Mouse (Mus musculus) forebrain, embryonic 14.5 days (tissue): Measurements from ENCODE around the gene Olfm4. TPM values are rescaled to one million over a fixed set of nuclear protein-coding genes. Genes with fewer than 3 reads are reported as not detected.

ENCODE experiments used
- ATAC-seq: fragments of 200-750 bp; cut with Nextera tagmentation; 2 replicates; pipeline ENCODE4 v1.8.0; 2017; ENCODE audit warnings: mild to moderate bottlenecking, moderate library complexity
- DNase-seq: peaks from one replicate; pipeline ENCODE4 v3.0.0-alpha.2; 2015; ENCODE audit warnings: low spot score
- H3K27ac ChIP-seq: fragments of 300-500 bp; sonication (generic); 2 replicates; pipeline ENCODE4 v1.5.1; 2014; ENCODE audit warnings: low read depth, mild to moderate bottlenecking, control low read depth, low read length, moderate library complexity
- H3K27me3 ChIP-seq: fragments of 300-500 bp; sonication (generic); replicated peaks from 2 replicates; pipeline ENCODE4 v1.6.1; 2014; ENCODE audit warnings: low read length, control low read depth, mixed read lengths; ENCODE audit not compliant: control insufficient read depth, insufficient read depth
- H3K36me3 ChIP-seq: fragments of 300-500 bp; sonication (generic); 2 replicates; pipeline ENCODE4 v1.6.1; 2014; ENCODE audit warnings: low read length, control low read depth; ENCODE audit not compliant: control insufficient read depth, insufficient read depth
- H3K4me1 ChIP-seq: fragments of 300-500 bp; sonication (generic); 2 replicates; pipeline ENCODE4 v1.6.1; 2014; ENCODE audit warnings: antibody characterized with exemption, low read length, control low read depth; ENCODE audit not compliant: control insufficient read depth, insufficient read depth
- H3K4me2 ChIP-seq: fragments of 300-500 bp; sonication (generic); 2 replicates; pipeline ENCODE4 v1.6.1; 2014; ENCODE audit warnings: mild to moderate bottlenecking, control low read depth, low read length
- H3K4me3 ChIP-seq: fragments of 300-500 bp; sonication (generic); 2 replicates; pipeline ENCODE4 v1.5.1; 2014; ENCODE audit warnings: low read depth, low read length, control low read depth
- H3K9ac ChIP-seq: fragments of 300-500 bp; sonication (generic); 2 replicates; pipeline ENCODE4 v1.6.1; 2014; ENCODE audit warnings: mild to moderate bottlenecking, low read length, control low read depth, moderate library complexity
- H3K9me3 ChIP-seq: fragments of 300-500 bp; sonication (generic); replicated peaks from 2 replicates; pipeline ENCODE4 v1.6.1; 2016; ENCODE audit warnings: low read length, control low read depth, mixed read lengths; ENCODE audit not compliant: control insufficient read depth
- WGBS: fragments of 180-500 bp; shearing (Covaris S2); extraction: QIAGEN DNeasy Blood & Tissue Kit; methylation state at CpG from one replicate; pipeline ENCODE4 v1.1.7; 2014; 5-methylcytosine and 5-hydroxymethylcytosine counted together
- polyA plus RNA-seq: library from polyadenylated mRNA; unstranded; fragments of >200 nt; fragmentation: Nextera tagmentation; extraction: Ambion mirVana; gene quantifications from 2 replicates; pipeline ENCODE4 v1.2.1, GENCODE M21; 2014

The Olfm4 gene
- 1.3 and 2.1 TPM in 2 replicates for polyA plus RNA-seq

GRCm38 (mm10) chr14:79983781-79984180 is at the start of gene Olfm4:
TSS of gene Olfm4 (plus strand) at chr14:79984081.
- H3K4me3 ChIP-seq: no peak within 1 kb of the TSS
- no peaks in the 10 kb centered on the region for H3K36me3 ChIP-seq
- DNase-seq (no peak), ATAC-seq (no peak)
- H3K4me2 ChIP-seq: no peak within 1 kb of the TSS
- H3K27ac ChIP-seq: no peak within 1 kb of the TSS
- H3K9ac ChIP-seq: no peak within 1 kb of the TSS
- H3K27me3 ChIP-seq: no peaks in the 10 kb centered on the region
- H3K4me1 ChIP-seq: no peaks in the 10 kb centered on the region
- 82% methylated on average over 2 of the region's 2 CpGs for WGBS
- H3K9me3 ChIP-seq: no peaks in the 10 kb centered on the region

- no peak overlapping the region for H3K4me2 ChIP-seq
- H3K27me3 ChIP-seq: no peaks in the 10 kb centered on the region
- no peaks in the 10 kb centered on the region for H3K36me3 ChIP-seq
- 45% methylated on average over 4 of the region's 4 CpGs for whole genome bisulfite sequencing
- ATAC-seq (0 out of 2 replicates have a peak, but pooled peaks have one; percentile 3), DNase-seq (peak; percentile 73)
- H3K27ac ChIP-seq: peak overlapping the region; percentile 48; the same call in 1 of the 2 replicates
- H3K9me3 ChIP-seq: no peaks in the 10 kb centered on the region
- peaks cover 8% of the 10 kb centered on the region; the same call in 1 of the 2 replicates for H3K4me1 ChIP-seq
- no peak overlapping the region for H3K9ac ChIP-seq
- H3K4me3 ChIP-seq: no peak overlapping the region
Measured at GRCm38 (mm10) chr14:79934426-79934825, 49.5 kb upstream of the Olfm4 start.

GRCm38 (mm10) chr14:79936879-79937468 is 46.9 kb upstream of the Olfm4 start:
- no peaks in the 10 kb centered on the region for H3K27me3 ChIP-seq
- H3K27ac ChIP-seq: no peak overlapping the region
- peaks cover 8% of the 10 kb centered on the region; the same call in 1 of the 2 replicates for H3K4me1 ChIP-seq
- no peaks in the 10 kb centered on the region for H3K36me3 ChIP-seq
- no peaks in the 10 kb centered on the region for H3K9me3 ChIP-seq
- H3K4me2 ChIP-seq: no peak overlapping the region
- H3K9ac ChIP-seq: no peak overlapping the region
- ATAC-seq: peak; percentile 91
- DNase-seq: peak; percentile 91
- H3K4me3 ChIP-seq: no peak overlapping the region
- WGBS: 14% methylated on average over 4 of the region's 4 CpGs

- Histone ChIP-seq H3K9ac (no peak overlapping the region), H3K4me1 (no peaks in the 10 kb centered on the region), H3K27me3 (no peaks in the 10 kb centered on the region), H3K4me2 (no peak overlapping the region), H3K27ac (no peak overlapping the region), H3K9me3 (no peaks in the 10 kb centered on the region), H3K4me3 (no peak overlapping the region), H3K36me3 (no peaks in the 10 kb centered on the region)
- WGBS: 65% methylated on average over 2 of the region's 2 CpGs
- DNase-seq (no peak), ATAC-seq (no peak)
Measured at GRCm38 (mm10) chr14:79945876-79946275, 38.0 kb upstream of the Olfm4 start.

- 84% methylated on average over 3 of the region's 3 CpGs for WGBS
- no peaks in the 10 kb centered on the region for H3K36me3 ChIP-seq
- H3K4me3 ChIP-seq: no peak overlapping the region
- no peaks in the 10 kb centered on the region for H3K27me3 ChIP-seq
- no peaks in the 10 kb centered on the region for H3K4me1 ChIP-seq
- no peaks in the 10 kb centered on the region for H3K9me3 ChIP-seq
- no peak overlapping the region for H3K4me2 ChIP-seq
- H3K9ac ChIP-seq: no peak overlapping the region
- ATAC-seq (no peak), DNase-seq (no peak)
- H3K27ac ChIP-seq: no peak overlapping the region
Measured at GRCm38 (mm10) chr14:79955678-79956077, 28.2 kb upstream of the Olfm4 start.

- Histone ChIP-seq H3K27ac (no peak overlapping the region), H3K9me3 (no peaks in the 10 kb centered on the region), H3K9ac (no peak overlapping the region), H3K4me1 (no peaks in the 10 kb centered on the region), H3K36me3 (no peaks in the 10 kb centered on the region), H3K4me3 (no peak overlapping the region), H3K4me2 (no peak overlapping the region), H3K27me3 (no peaks in the 10 kb centered on the region)
- WGBS: 82% methylated on average over 15 of the region's 15 CpGs
- no peak for DNase-seq
- ATAC-seq: no peak
Measured at GRCm38 (mm10) chr14:79957789-79958487, 25.9 kb upstream of the Olfm4 start.

GRCm38 (mm10) chr14:79961187-79961586 is 22.7 kb upstream of the Olfm4 start:
- WGBS: 75% methylated on average over 4 of the region's 4 CpGs
- peak; percentile 42 for DNase-seq
- Histone ChIP-seq H3K9ac (no peak overlapping the region), H3K36me3 (no peaks in the 10 kb centered on the region), H3K9me3 (no peaks in the 10 kb centered on the region), H3K27ac (no peak overlapping the region), H3K4me3 (no peak overlapping the region), H3K4me2 (no peak overlapping the region), H3K4me1 (no peaks in the 10 kb centered on the region), H3K27me3 (no peaks in the 10 kb centered on the region)
- peak; percentile 44; the same call in 1 of the 2 replicates for ATAC-seq

GRCm38 (mm10) chr14:79961602-79962001 is 22.3 kb upstream of the Olfm4 start:
- H3K27me3 ChIP-seq: no peaks in the 10 kb centered on the region
- H3K4me2 ChIP-seq: no peak overlapping the region
- H3K9ac ChIP-seq: no peak overlapping the region
- no peak for DNase-seq
- no peaks in the 10 kb centered on the region for H3K9me3 ChIP-seq
- H3K27ac ChIP-seq: no peak overlapping the region
- 0 out of 2 replicates have a peak, but pooled peaks have one; percentile 12 for ATAC-seq
- 73% methylated on average over 2 of the region's 2 CpGs for WGBS
- no peaks in the 10 kb centered on the region for H3K4me1 ChIP-seq
- no peak overlapping the region for H3K4me3 ChIP-seq
- no peaks in the 10 kb centered on the region for H3K36me3 ChIP-seq

- peak; percentile 85 for ATAC-seq
- peak; percentile 65 for DNase-seq
- WGBS: 38% methylated on average over 3 of the region's 3 CpGs
Measured at GRCm38 (mm10) chr14:79970165-79970564, 13.7 kb upstream of the Olfm4 start.

More at GRCm38 (mm10) chr14:79970165-79970564, 13.7 kb upstream of the Olfm4 start:
- Histone ChIP-seq H3K4me1 (no peaks in the 10 kb centered on the region), H3K9me3 (no peaks in the 10 kb centered on the region), H3K4me2 (no peak overlapping the region), H3K36me3 (no peaks in the 10 kb centered on the region), H3K9ac (no peak overlapping the region), H3K27ac (peak overlapping the region; percentile 30; the same call in 1 of the 2 replicates), H3K4me3 (no peak overlapping the region), H3K27me3 (no peaks in the 10 kb centered on the region)
